In genomic region chr9:21287571-21288402, GRCm38 (mm10) we compare ENCODE assay signal across 7 mouse cellular contexts. TPM values are rescaled to one million over a fixed set of nuclear protein-coding genes. Genes with fewer than 3 reads are reported as not detected.
A peak's percentile ranks its signal among the peaks of the same experiment; 100 is the strongest.
DNase-seq lines count a peak whose midpoint lies in the region; ATAC-seq lines count a peak whose summit lies in the region.

TSS of gene Kri1 (minus strand) at chr9:21287969.

- ATAC-seq in intestine, embryonic 15.5 days = peak; percentile 81

- peak; percentile 99 for DNase-seq in adrenal gland, adult 2 months
- peak; percentile 95 for DNase-seq in embryo, embryonic 11.5 days (ENCODE audit: low read depth, low spot score)
- DNase-seq in gastrocnemius, postnatal 36 days = peak; percentile 98 to 99
- peak; percentile 97 to 98 for DNase-seq in left cerebral cortex, postnatal 25 days (ENCODE audit: low spot score in 2 of 2)
- peak; percentile 95 for DNase-seq in midbrain, embryonic 10.5 days (ENCODE audit: low spot score)
- DNase-seq in right cerebral cortex, postnatal 4 days = peak; percentile 94

- peak within 1 kb of the TSS; percentile 57 for H3K9ac ChIP-seq in intestine, embryonic 15.5 days

- H3K36me3 ChIP-seq in intestine, embryonic 15.5 days = peaks cover 9% of the 10 kb centered on the region; the same call in 1 of the 2 replicates
- H3K36me3 ChIP-seq in midbrain, embryonic 10.5 days = peaks cover 35% of the 10 kb centered on the region

- peak within 1 kb of the TSS; percentile 83 for H3K4me2 ChIP-seq in intestine, embryonic 15.5 days (replicated peaks)

- under 1% methylated on average over 59 of the region's 59 CpGs for WGBS in intestine, embryonic 15.5 days
- WGBS in midbrain, embryonic 10.5 days = 1% methylated on average over 59 of the region's 59 CpGs

- intact Hi-C loops in gastrocnemius, postnatal 36 days (cut with DNase I) = no loop called here
- intact Hi-C loops in left cerebral cortex, postnatal 25 days (cut with DNase I) = loop anchor here (2.0 kb wide), 1 partner anchor 23 kb away; the partner anchor contains the start of gene Atg4d

- peaks cover 26% of the 10 kb centered on the region for H3K4me1 ChIP-seq in intestine, embryonic 15.5 days (replicated peaks)
- peaks cover 42% of the 10 kb centered on the region for H3K4me1 ChIP-seq in midbrain, embryonic 10.5 days

- peak within 1 kb of the TSS; percentile 78 for H3K27ac ChIP-seq in intestine, embryonic 15.5 days
- peak within 1 kb of the TSS; percentile 91 for H3K27ac ChIP-seq in midbrain, embryonic 10.5 days (replicated peaks)

- H3K27me3 ChIP-seq in intestine, embryonic 15.5 days (replicated peaks) = no peaks in the 10 kb centered on the region
- no peaks in the 10 kb centered on the region for H3K27me3 ChIP-seq in midbrain, embryonic 10.5 days (ENCODE audit: low read depth, poor library complexity, severe bottlenecking)

- H3K9me3 ChIP-seq in intestine, embryonic 15.5 days = no peaks in the 10 kb centered on the region
- no peaks in the 10 kb centered on the region for H3K9me3 ChIP-seq in midbrain, embryonic 10.5 days (replicated peaks)

- peak within 1 kb of the TSS; percentile 59 for H3K4me3 ChIP-seq in intestine, embryonic 15.5 days (replicated peaks)
- H3K4me3 ChIP-seq in midbrain, embryonic 10.5 days = peak within 1 kb of the TSS; percentile 89

RNA-seq across cellular contexts. Expression of gene Kri1, which starts in this region (rescaled TPM):
- total RNA-seq in adrenal gland, adult 2 months (2021) = 10 to 100 TPM; 27.3 to 38.5 TPM
- polyA plus RNA-seq in adrenal gland, adult 2 months (2012; rRNA removed) = 11.7 and 14.4 TPM in 2 replicates
- total RNA-seq in gastrocnemius, postnatal 36 days (2021) = 10 to 100 TPM in 1 of 2 experiments, 1 to 10 TPM in 1; 9.1 to 11.6 TPM
- polyA plus RNA-seq in intestine, embryonic 15.5 days (2015; fragmentation: Nextera tagmentation; extraction: Ambion mirVana) = 11.1 and 15.4 TPM in 2 replicates
- 10 to 100 TPM; 34.6 to 35.7 TPM for total RNA-seq in left cerebral cortex, postnatal 25 days (2021)
- polyA plus RNA-seq in midbrain, embryonic 10.5 days (2016; fragmentation: Nextera tagmentation; extraction: Ambion mirVana) = 16.2 and 21.0 TPM in 2 replicates

Comparison
In these comparisons a context has a peak if more than half of its experiments do, and no peak if none do; other contexts are left out.
1. Peak in every context shown above with its lines: DNase-seq, ATAC-seq, H3K4me3 ChIP-seq and H3K27ac ChIP-seq.